Mouse (Mus musculus) intestine, postnatal 0 days (tissue): ENCODE measurements at regions not wholly inside any gene's neighbourhood (a gene's known extent, or its start where the extent isn't known, plus 50 kb on each side); places are given as distances from the start of the nearest gene placed in this dataset.
A peak's percentile ranks its signal among the peaks of the same experiment; 100 is the strongest.

Experiments
- ATAC-seq: fragments of 200-750 bp; cut with Nextera tagmentation; 2 replicates; pipeline ENCODE4 v1.8.0; 2017; ENCODE audit warnings: mild to moderate bottlenecking, moderate TSS enrichment, moderate library complexity
- H3K27ac ChIP-seq: fragments of 300-500 bp; sonication (generic); 2 replicates; pipeline ENCODE4 v1.5.1; 2014; ENCODE audit warnings: mild to moderate bottlenecking, low read depth, low read length, moderate library complexity
- H3K27me3 ChIP-seq: fragments of 300-500 bp; sonication (generic); replicated peaks from 2 replicates; pipeline ENCODE4 v1.6.1; 2014; ENCODE audit warnings: low read length, mixed read lengths; ENCODE audit not compliant: control insufficient read depth, insufficient read depth
- H3K36me3 ChIP-seq: fragments of 300-500 bp; sonication (generic); 2 replicates; pipeline ENCODE4 v1.6.1; 2014; ENCODE audit warnings: mild to moderate bottlenecking, moderate library complexity; ENCODE audit not compliant: control insufficient read depth, insufficient read depth
- H3K4me1 ChIP-seq: fragments of 300-500 bp; sonication (generic); replicated peaks from 2 replicates; pipeline ENCODE4 v1.6.1; 2014; ENCODE audit warnings: antibody characterized with exemption, low read length, mixed read lengths; ENCODE audit not compliant: control insufficient read depth, insufficient read depth
- H3K4me2 ChIP-seq: fragments of 300-500 bp; sonication (generic); replicated peaks from 2 replicates; pipeline ENCODE4 v1.6.1; 2014; ENCODE audit warnings: low read depth, mild to moderate bottlenecking, moderate library complexity
- H3K4me3 ChIP-seq: fragments of 300-500 bp; sonication (generic); 2 replicates; pipeline ENCODE4 v1.5.1; 2014; ENCODE audit warnings: low read depth, low read length
- H3K9ac ChIP-seq: fragments of 300-500 bp; sonication (generic); 2 replicates; pipeline ENCODE4 v1.6.1; 2014; ENCODE audit warnings: mild to moderate bottlenecking, low read depth, low read length
- H3K9me3 ChIP-seq: fragments of 300-500 bp; sonication (generic); 2 replicates; pipeline ENCODE4 v1.6.1; 2016; ENCODE audit warnings: mixed run types; ENCODE audit not compliant: control insufficient read depth
- CTCF ChIP-seq: sonication (generic); IDR thresholded peaks from 2 replicates; pipeline ENCODE4 v1.5.1; 2016; ENCODE audit warnings: low read depth, mild to moderate bottlenecking, control low read depth, antibody characterized with exemption, moderate library complexity
- WGBS: fragments of 180-500 bp; shearing (Covaris S2); extraction: QIAGEN DNeasy Blood & Tissue Kit; methylation state at CpG from one replicate; pipeline ENCODE4 v1.1.7; 2014; 5-methylcytosine and 5-hydroxymethylcytosine counted together

GRCm38 (mm10) chr2:162837776-162838175 lies 93.6 kb upstream of the Srsf6 start:
- Histone ChIP-seq H3K9ac (no peak overlapping the region), H3K4me3 (no peak overlapping the region), H3K4me1 (no peaks in the 10 kb centered on the region), H3K9me3 (no peaks in the 10 kb centered on the region), H3K27me3 (no peaks in the 10 kb centered on the region), H3K4me2 (no peak overlapping the region), H3K27ac (no peak overlapping the region), H3K36me3 (no peaks in the 10 kb centered on the region)
- WGBS, result 50% methylated on average over 2 of the region's 2 CpGs
- TF ChIP-seq CTCF, result no peak
- no peak for ATAC-seq

DNA sequence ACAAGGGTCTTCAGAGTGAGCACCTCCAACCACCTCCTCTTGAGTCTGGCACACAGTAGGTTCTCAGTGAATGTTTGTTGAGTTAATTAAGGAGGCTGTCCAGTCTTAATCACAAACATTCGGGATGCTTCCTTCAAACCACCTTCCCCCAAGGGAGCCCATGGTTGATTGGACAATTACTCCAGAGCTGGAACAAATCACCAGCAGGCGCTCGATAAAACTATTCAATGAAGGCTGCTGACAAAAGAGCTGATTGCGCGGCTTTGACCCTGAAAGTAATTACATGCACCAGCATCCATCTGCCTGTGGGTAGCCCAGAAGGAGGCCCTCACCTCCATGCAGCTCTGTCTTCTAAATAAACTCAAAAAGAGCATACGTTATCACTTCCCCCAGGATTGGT lies 97.6 kb upstream of the Srsf6 start:
- Histone ChIP-seq H3K9me3 (no peaks in the 10 kb centered on the region), H3K4me1 (no peaks in the 10 kb centered on the region), H3K4me2 (no peak overlapping the region), H3K36me3 (no peaks in the 10 kb centered on the region), H3K27ac (no peak overlapping the region), H3K9ac (no peak overlapping the region), H3K27me3 (no peaks in the 10 kb centered on the region), H3K4me3 (no peak overlapping the region)
- WGBS, result 87% methylated on average over 6 of the region's 6 CpGs
- TF ChIP-seq CTCF, result no peak
- no peak for ATAC-seq

DNA sequence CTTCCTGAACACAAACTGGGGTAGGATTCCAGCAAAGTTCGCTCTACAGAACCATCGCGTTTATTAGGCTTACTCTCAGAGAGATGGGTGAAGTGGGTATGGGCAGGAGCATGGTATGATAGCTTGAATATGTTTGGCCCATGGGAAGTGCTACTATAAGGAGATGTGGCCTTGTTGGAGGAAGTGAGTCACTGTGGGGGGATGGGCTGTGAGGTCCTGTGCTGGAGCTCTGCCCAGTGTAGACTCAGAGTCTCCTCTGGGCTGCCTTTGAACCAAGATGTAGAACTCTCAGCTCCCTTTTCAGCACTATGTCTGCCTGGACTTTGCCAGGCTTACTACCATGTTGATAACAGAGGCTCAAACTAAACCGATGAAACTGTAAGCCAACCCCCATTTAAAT lies 112.5 kb upstream of the Srsf6 start:
- WGBS, result 89% methylated on average over 4 of the region's 4 CpGs
- TF ChIP-seq CTCF, result no peak
- H3K9ac ChIP-seq, result no peak overlapping the region
- H3K9me3 ChIP-seq, result no peaks in the 10 kb centered on the region
- H3K36me3 ChIP-seq, result no peaks in the 10 kb centered on the region
- H3K4me1 ChIP-seq, result no peaks in the 10 kb centered on the region
- no peak overlapping the region for H3K27ac ChIP-seq
- ATAC-seq, result no peak
- no peaks in the 10 kb centered on the region for H3K27me3 ChIP-seq
- no peak overlapping the region for H3K4me3 ChIP-seq
- no peak overlapping the region for H3K4me2 ChIP-seq

DNA sequence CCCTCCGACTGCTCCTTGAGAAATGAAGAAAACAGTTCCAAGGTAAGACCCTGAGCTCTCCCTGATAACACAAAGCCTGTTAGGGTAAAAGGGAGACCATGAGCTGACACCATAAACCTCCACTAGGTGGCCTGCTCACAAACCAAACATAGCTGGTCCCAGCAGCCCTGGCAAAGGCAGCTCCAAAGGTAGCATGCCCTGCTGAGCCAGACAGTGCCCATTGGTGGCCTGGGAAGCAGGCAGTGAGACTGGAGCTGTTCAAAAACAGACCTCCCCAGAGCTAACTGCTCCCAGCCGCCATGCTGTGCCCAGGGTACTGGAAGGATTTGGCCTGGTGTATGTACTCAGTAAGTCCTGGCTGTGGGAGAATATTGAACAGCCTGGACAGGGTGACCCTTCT lies 117.1 kb upstream of the Srsf6 start:
- Histone ChIP-seq H3K27ac (no peak overlapping the region), H3K4me2 (no peak overlapping the region), H3K36me3 (no peaks in the 10 kb centered on the region), H3K9me3 (no peaks in the 10 kb centered on the region), H3K4me1 (no peaks in the 10 kb centered on the region), H3K27me3 (no peaks in the 10 kb centered on the region), H3K4me3 (no peak overlapping the region), H3K9ac (no peak overlapping the region)
- peak; percentile 60 for TF ChIP-seq CTCF
- WGBS, result 54% methylated on average over 2 of the region's 2 CpGs
- no peak for ATAC-seq

GRCm38 (mm10) chr2:162807747-162808146 lies 123.6 kb upstream of the Srsf6 start:
- ATAC-seq, result no peak
- no peaks in the 10 kb centered on the region for H3K27me3 ChIP-seq
- no peaks in the 10 kb centered on the region for H3K36me3 ChIP-seq
- no peak overlapping the region for H3K27ac ChIP-seq
- H3K4me1 ChIP-seq, result no peaks in the 10 kb centered on the region
- H3K4me3 ChIP-seq, result no peak overlapping the region
- no peak for TF ChIP-seq CTCF
- H3K9ac ChIP-seq, result no peak overlapping the region
- 88% methylated on average over 10 of the region's 10 CpGs for WGBS
- no peak overlapping the region for H3K4me2 ChIP-seq
- no peaks in the 10 kb centered on the region for H3K9me3 ChIP-seq

GRCm38 (mm10) chr2:162796528-162796927 lies 134.8 kb upstream of the Srsf6 start:
- no peak overlapping the region for H3K4me2 ChIP-seq
- H3K9me3 ChIP-seq, result no peaks in the 10 kb centered on the region
- no peak for ATAC-seq
- H3K4me3 ChIP-seq, result no peak overlapping the region
- no peak for TF ChIP-seq CTCF
- H3K36me3 ChIP-seq, result no peaks in the 10 kb centered on the region
- H3K9ac ChIP-seq, result no peak overlapping the region
- H3K4me1 ChIP-seq, result no peaks in the 10 kb centered on the region
- H3K27ac ChIP-seq, result no peak overlapping the region
- H3K27me3 ChIP-seq, result no peaks in the 10 kb centered on the region
- WGBS, result 58% methylated on average over 4 of the region's 4 CpGs

GRCm38 (mm10) chr2:162794285-162794684 lies 133.3 kb upstream of the Ptprt start:
- no peaks in the 10 kb centered on the region for H3K27me3 ChIP-seq
- H3K4me2 ChIP-seq, result no peak overlapping the region
- no peak for ATAC-seq
- no peaks in the 10 kb centered on the region for H3K36me3 ChIP-seq
- H3K4me1 ChIP-seq, result no peaks in the 10 kb centered on the region
- H3K9me3 ChIP-seq, result no peaks in the 10 kb centered on the region
- no peak overlapping the region for H3K9ac ChIP-seq
- no peak overlapping the region for H3K27ac ChIP-seq
- H3K4me3 ChIP-seq, result no peak overlapping the region
- no peak for TF ChIP-seq CTCF
- 84% methylated on average over 8 of the region's 8 CpGs for WGBS
